Mouse (Mus musculus) heart, embryonic 15.5 days (tissue): ENCODE results near the gene Spdye4c. TPM values are rescaled to one million over a fixed set of nuclear protein-coding genes. Genes with fewer than 3 reads are reported as not detected.

ENCODE experiments used
- ATAC-seq: fragments of 200-750 bp; cut with Nextera tagmentation; replicated peaks from 2 replicates; pipeline ENCODE4 v1.8.0; 2017; ENCODE audit warnings: low read depth, moderate TSS enrichment; ENCODE audit not compliant: insufficient number of reproducible peaks, insufficient read depth, low FRiP score
- H3K27ac ChIP-seq: fragments of 300-500 bp; sonication (generic); 2 replicates; pipeline ENCODE4 v1.5.1; 2015; ENCODE audit warnings: mild to moderate bottlenecking, inconsistent platforms
- H3K27me3 ChIP-seq: fragments of 300-500 bp; sonication (generic); 2 replicates; pipeline ENCODE4 v1.6.1; 2015; ENCODE audit warnings: inconsistent platforms
- H3K36me3 ChIP-seq: fragments of 300-500 bp; sonication (generic); 2 replicates; pipeline ENCODE4 v1.6.1; 2015; ENCODE audit warnings: mild to moderate bottlenecking, inconsistent platforms
- H3K4me1 ChIP-seq: fragments of 300-500 bp; sonication (generic); replicated peaks from 2 replicates; pipeline ENCODE4 v1.6.1; 2015; ENCODE audit warnings: inconsistent platforms
- H3K4me2 ChIP-seq: fragments of 300-500 bp; sonication (generic); 2 replicates; pipeline ENCODE4 v1.6.1; 2015; ENCODE audit warnings: inconsistent platforms, mild to moderate bottlenecking, moderate library complexity
- H3K4me3 ChIP-seq: fragments of 300-500 bp; sonication (generic); 2 replicates; pipeline ENCODE4 v1.5.1; 2015; ENCODE audit warnings: mild to moderate bottlenecking, inconsistent platforms
- H3K9ac ChIP-seq: fragments of 300-500 bp; sonication (generic); 2 replicates; pipeline ENCODE4 v1.6.1; 2015; ENCODE audit warnings: mild to moderate bottlenecking, inconsistent platforms
- H3K9me3 ChIP-seq: fragments of 300-500 bp; sonication (generic); replicated peaks from 2 replicates; pipeline ENCODE4 v1.6.1; 2016; ENCODE audit warnings: inconsistent platforms
- WGBS: fragments of 180-500 bp; shearing (Covaris S2); methylation state at CpG from one replicate; pipeline ENCODE4 v1.1.7; 2015; ENCODE audit warnings: mixed read lengths; 5-methylcytosine and 5-hydroxymethylcytosine counted together
- polyA plus RNA-seq: library from polyadenylated mRNA; unstranded; fragments of >200 nt; fragmentation: Nextera tagmentation; extraction: Ambion mirVana; gene quantifications from 2 replicates; pipeline ENCODE4 v1.2.1, GENCODE M21; 2015

Gene Spdye4c
- not detected in 2 replicates for polyA plus RNA-seq

GRCm38 (mm10) chr2:128590909-128591308 is at the start of gene Spdye4c:
Gene Spdye4c, plus strand, starts transcription at chr2:128591209.
- H3K4me2 ChIP-seq = no peak within 1 kb of the TSS
- H3K9ac ChIP-seq = no peak within 1 kb of the TSS
- H3K27me3 ChIP-seq = no peaks in the 10 kb centered on the region
- no peak within 1 kb of the TSS for H3K4me3 ChIP-seq
- no peaks in the 10 kb centered on the region for H3K4me1 ChIP-seq
- ATAC-seq = no peak
- no peaks in the 10 kb centered on the region for H3K9me3 ChIP-seq
- 86% methylated on average over 3 of the region's 3 CpGs for WGBS
- no peak within 1 kb of the TSS for H3K27ac ChIP-seq
- no peaks in the 10 kb centered on the region for H3K36me3 ChIP-seq

- no peaks in the 10 kb centered on the region for H3K9me3 ChIP-seq
- no peak overlapping the region for H3K4me2 ChIP-seq
- no peaks in the 10 kb centered on the region for H3K4me1 ChIP-seq
- no peak overlapping the region for H3K27ac ChIP-seq
- H3K4me3 ChIP-seq = no peak overlapping the region
- ATAC-seq = no peak
- H3K9ac ChIP-seq = no peak overlapping the region
- H3K27me3 ChIP-seq = no peaks in the 10 kb centered on the region
- H3K36me3 ChIP-seq = no peaks in the 10 kb centered on the region
- 72% methylated on average over 8 of the region's 8 CpGs for WGBS
Measured at GRCm38 (mm10) chr2:128543495-128543894, 47.5 kb upstream of the Spdye4c start.

GRCm38 (mm10) chr2:128544421-128545137 is 46.4 kb upstream of the Spdye4c start:
- Histone ChIP-seq H3K27ac (no peak overlapping the region), H3K4me2 (no peak overlapping the region), H3K27me3 (no peaks in the 10 kb centered on the region), H3K4me3 (no peak overlapping the region), H3K4me1 (peaks cover 3% of the 10 kb centered on the region), H3K36me3 (no peaks in the 10 kb centered on the region), H3K9ac (no peak overlapping the region), H3K9me3 (no peaks in the 10 kb centered on the region)
- 52% methylated on average over 5 of the region's 5 CpGs for WGBS
- ATAC-seq = no peak

GRCm38 (mm10) chr2:128545447-128545846 is 45.6 kb upstream of the Spdye4c start:
- H3K36me3 ChIP-seq = no peaks in the 10 kb centered on the region
- 83% methylated on average over 7 of the region's 7 CpGs for WGBS
- H3K9ac ChIP-seq = no peak overlapping the region
- peaks cover 12% of the 10 kb centered on the region for H3K4me1 ChIP-seq
- no peaks in the 10 kb centered on the region for H3K27me3 ChIP-seq
- no peak for ATAC-seq
- no peak overlapping the region for H3K4me3 ChIP-seq
- no peaks in the 10 kb centered on the region for H3K9me3 ChIP-seq
- no peak overlapping the region for H3K4me2 ChIP-seq
- no peak overlapping the region for H3K27ac ChIP-seq

- Histone ChIP-seq H3K9ac (no peak overlapping the region), H3K9me3 (no peaks in the 10 kb centered on the region), H3K36me3 (no peaks in the 10 kb centered on the region), H3K4me1 (peaks cover 13% of the 10 kb centered on the region), H3K4me3 (no peak overlapping the region), H3K4me2 (no peak overlapping the region), H3K27ac (no peak overlapping the region), H3K27me3 (no peaks in the 10 kb centered on the region)
- WGBS = 65% methylated on average over 10 of the region's 10 CpGs
- no peak for ATAC-seq
Measured at GRCm38 (mm10) chr2:128547079-128547478, 43.9 kb upstream of the Spdye4c start.

GRCm38 (mm10) chr2:128548262-128548661 is 42.7 kb upstream of the Spdye4c start:
- no peak for ATAC-seq
- Histone ChIP-seq H3K9me3 (no peaks in the 10 kb centered on the region), H3K4me3 (no peak overlapping the region), H3K9ac (no peak overlapping the region), H3K27ac (no peak overlapping the region), H3K27me3 (no peaks in the 10 kb centered on the region; the same call in 1 of the 2 replicates), H3K4me2 (no peak overlapping the region), H3K36me3 (no peaks in the 10 kb centered on the region), H3K4me1 (peaks cover 17% of the 10 kb centered on the region)
- WGBS = 77% methylated on average over 2 of the region's 2 CpGs

GRCm38 (mm10) chr2:128549561-128549960 is 41.4 kb upstream of the Spdye4c start:
- Histone ChIP-seq H3K27ac (peak overlapping the region; percentile 60), H3K36me3 (no peaks in the 10 kb centered on the region), H3K4me1 (peaks cover 17% of the 10 kb centered on the region), H3K27me3 (no peaks in the 10 kb centered on the region; the same call in 1 of the 2 replicates), H3K9me3 (no peaks in the 10 kb centered on the region), H3K4me2 (peak overlapping the region; percentile 30), H3K4me3 (no peak overlapping the region), H3K9ac (no peak overlapping the region)
- WGBS = 17% methylated on average over 7 of the region's 7 CpGs
- ATAC-seq = peak; percentile 82

GRCm38 (mm10) chr2:128549963-128550362 is 41.0 kb upstream of the Spdye4c start:
- Histone ChIP-seq H3K4me1 (peaks cover 17% of the 10 kb centered on the region), H3K27me3 (no peaks in the 10 kb centered on the region; the same call in 1 of the 2 replicates), H3K27ac (peak overlapping the region; percentile 60), H3K9me3 (no peaks in the 10 kb centered on the region), H3K36me3 (no peaks in the 10 kb centered on the region), H3K4me3 (no peak overlapping the region), H3K9ac (no peak overlapping the region), H3K4me2 (peak overlapping the region; percentile 30)
- peak; percentile 38; the same call in 1 of the 2 replicates for ATAC-seq
- WGBS = 24% methylated on average over 6 of the region's 6 CpGs

- ATAC-seq = no peak
- Histone ChIP-seq H3K4me2 (no peak overlapping the region), H3K36me3 (no peaks in the 10 kb centered on the region), H3K4me3 (no peak overlapping the region), H3K27me3 (no peaks in the 10 kb centered on the region; the same call in 1 of the 2 replicates), H3K9ac (no peak overlapping the region), H3K9me3 (no peaks in the 10 kb centered on the region), H3K4me1 (peaks cover 17% of the 10 kb centered on the region), H3K27ac (no peak overlapping the region)
- WGBS = 75% methylated on average over 8 of the region's 8 CpGs
Measured at GRCm38 (mm10) chr2:128552080-128552791, 38.8 kb upstream of the Spdye4c start.

GRCm38 (mm10) chr2:128552798-128553720 is 38.0 kb upstream of the Spdye4c start:
- Histone ChIP-seq H3K36me3 (no peaks in the 10 kb centered on the region), H3K27me3 (no peaks in the 10 kb centered on the region; the same call in 1 of the 2 replicates), H3K4me3 (no peak overlapping the region), H3K4me1 (peaks cover 17% of the 10 kb centered on the region), H3K4me2 (no peak overlapping the region), H3K9me3 (no peaks in the 10 kb centered on the region), H3K9ac (no peak overlapping the region), H3K27ac (no peak overlapping the region)
- WGBS = 81% methylated on average over 8 of the region's 8 CpGs
- ATAC-seq = no peak

GRCm38 (mm10) chr2:128555082-128555481 is 35.9 kb upstream of the Spdye4c start:
- WGBS = 87% methylated on average over 9 of the region's 9 CpGs
- Histone ChIP-seq H3K4me2 (no peak overlapping the region), H3K9me3 (no peaks in the 10 kb centered on the region), H3K4me3 (no peak overlapping the region), H3K27ac (no peak overlapping the region), H3K27me3 (peaks cover 3% of the 10 kb centered on the region; the same call in 1 of the 2 replicates), H3K4me1 (peaks cover 9% of the 10 kb centered on the region), H3K36me3 (no peaks in the 10 kb centered on the region), H3K9ac (no peak overlapping the region)
- no peak for ATAC-seq
